Mouse (Mus musculus) testis, adult 2 months (tissue): ENCODE results near the gene Susd2.

Experiments used
- CTCF ChIP-seq: fragments of 200-500 bp; IDR thresholded peaks from 2 replicates; pipeline ENCODE4 v1.5.1; 2012; ENCODE audit warnings: low read depth, mild to moderate bottlenecking, inconsistent platforms, low read length, moderate library complexity; ENCODE audit not compliant: control insufficient read depth, insufficient read depth, insufficient replicate concordance
- POLR2A ChIP-seq: fragments of 200-500 bp; IDR thresholded peaks from 2 replicates; pipeline ENCODE4 v1.6.1; 2012; ENCODE audit warnings: low read depth, mild to moderate bottlenecking, inconsistent platforms, low read length, moderate library complexity; ENCODE audit not compliant: control insufficient read depth

DNA sequence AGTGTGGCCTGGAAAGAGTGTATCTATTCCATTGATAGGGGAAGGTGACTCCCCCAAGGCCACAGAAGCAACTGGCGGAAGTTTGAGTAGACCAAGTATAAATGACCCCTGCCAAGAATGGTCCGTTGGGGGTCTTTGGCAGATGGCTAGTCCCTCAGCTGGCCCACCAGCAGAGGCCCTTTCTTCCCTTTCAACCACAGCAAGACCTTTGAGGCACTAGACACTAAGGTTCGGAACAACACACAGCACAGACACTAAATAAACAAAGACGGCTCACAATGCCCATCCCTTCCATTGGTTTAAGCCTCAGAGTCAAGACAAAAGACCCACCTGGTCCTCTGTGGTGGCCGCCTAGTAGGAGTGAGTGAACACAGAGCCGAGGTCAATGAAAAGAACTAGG lies 35.4 kb upstream of the Susd2 start:
- TF ChIP-seq CTCF, result no peak
- TF ChIP-seq POLR2A, result no peak
